Mouse (Mus musculus) myocyte (in vitro differentiated cells): ENCODE measurements around the gene Tpst2.

Source experiments
- MAX ChIP-seq: IDR thresholded peaks from one replicate; pipeline ENCODE4 v1.6.1; 2011; ENCODE audit warnings: low read depth, mild to moderate bottlenecking, control low read depth
- MYOG ChIP-seq, 3 experiments: IDR thresholded peaks; one replicate each; pipeline ENCODE4 v1.6.1; 2011; ENCODE audit warnings: control low read depth in 2 of 3, low read depth in 2 of 3, mild to moderate bottlenecking in 2 of 3; ENCODE audit not compliant: insufficient read length in 2 of 3, control insufficient read depth in 1 of 3, insufficient read depth in 1 of 3
- POLR2AphosphoS2 ChIP-seq: IDR thresholded peaks from one replicate; pipeline ENCODE4 v1.6.1; 2011; ENCODE audit warnings: low read depth, control low read depth; ENCODE audit not compliant: insufficient read length
- SRF ChIP-seq: IDR thresholded peaks from one replicate; pipeline ENCODE4 v1.6.1; 2011; ENCODE audit warnings: low read depth; ENCODE audit not compliant: control insufficient read depth, insufficient read length
- USF1 ChIP-seq: IDR thresholded peaks from one replicate; pipeline ENCODE4 v1.6.1; 2011; ENCODE audit warnings: low read depth, mild to moderate bottlenecking, control low read depth, moderate library complexity

- no peak for TF ChIP-seq POLR2AphosphoS2
- no peak for TF ChIP-seq MAX
- TF ChIP-seq USF1: no peak
- no peak for TF ChIP-seq MYOG (IDR thresholded peaks at IDR 0.05; ENCODE audit: control insufficient read depth in 1 of 3, insufficient read depth in 1 of 3, insufficient read length in 2 of 3, low read depth in 2 of 3)
- no peak for TF ChIP-seq SRF
Measured at GRCm38 (mm10) chr5:112272934-112273333, 3.6 kb upstream of the Tpst2 start.
